Mouse (Mus musculus): Measurements from ENCODE around the gene Rnf215.
"Not testable (repeated sequence)": the region's sequence is repeated elsewhere in the genome, so short reads cannot be mapped to it uniquely, and the experiment has no call there.

Rnf215 gene

DNA sequence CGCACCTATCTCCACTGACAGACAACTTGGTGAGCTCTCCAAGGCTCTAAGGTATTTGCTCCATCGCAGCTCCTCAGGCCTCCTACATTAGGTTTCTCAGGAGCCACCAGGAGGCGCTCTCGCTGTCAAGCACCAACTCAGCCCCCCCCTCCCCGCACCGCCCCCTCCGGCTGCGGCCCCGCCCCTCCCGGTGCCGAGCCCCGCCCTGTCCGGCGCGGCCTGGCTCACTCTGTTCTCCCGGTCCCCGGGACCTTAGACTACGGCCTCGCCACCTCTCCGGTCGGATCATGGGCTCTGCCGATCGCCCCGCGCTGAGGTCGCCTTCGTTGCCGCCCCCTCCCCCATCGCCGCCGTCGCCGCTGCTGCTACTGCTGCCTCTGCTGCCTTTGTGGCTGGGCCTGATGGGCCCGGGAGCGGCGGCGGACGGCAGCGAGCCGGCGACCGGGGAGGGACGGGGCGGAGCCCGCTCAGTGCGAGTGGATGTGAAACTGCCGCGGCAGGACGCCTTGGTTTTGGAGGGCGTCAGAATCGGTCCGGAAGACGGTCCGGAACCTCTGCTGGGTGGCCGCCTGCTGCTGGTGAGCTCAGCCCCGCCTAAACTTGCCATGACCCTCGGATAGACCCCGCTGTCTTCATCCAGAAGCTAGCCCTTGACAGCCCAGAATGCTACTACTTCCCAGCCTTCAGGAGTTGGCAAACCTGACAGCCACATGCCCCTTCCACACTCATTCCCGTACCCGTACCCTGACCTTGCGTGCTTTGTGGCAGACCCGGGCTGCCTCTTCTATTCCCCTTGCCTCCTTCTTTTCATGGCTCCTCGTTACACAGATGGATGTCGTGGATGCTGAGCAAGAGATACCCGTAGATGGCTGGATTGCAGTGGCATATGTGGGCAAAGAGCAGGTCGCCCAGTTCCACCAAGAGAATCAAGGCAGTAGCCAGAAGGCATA lies at the start of gene Rnf215:
Rnf215 (plus strand) TSS at position 217 of the 950 bp plus-strand sequence.
- DNase-seq: peak; percentile 78 to 86

DNA sequence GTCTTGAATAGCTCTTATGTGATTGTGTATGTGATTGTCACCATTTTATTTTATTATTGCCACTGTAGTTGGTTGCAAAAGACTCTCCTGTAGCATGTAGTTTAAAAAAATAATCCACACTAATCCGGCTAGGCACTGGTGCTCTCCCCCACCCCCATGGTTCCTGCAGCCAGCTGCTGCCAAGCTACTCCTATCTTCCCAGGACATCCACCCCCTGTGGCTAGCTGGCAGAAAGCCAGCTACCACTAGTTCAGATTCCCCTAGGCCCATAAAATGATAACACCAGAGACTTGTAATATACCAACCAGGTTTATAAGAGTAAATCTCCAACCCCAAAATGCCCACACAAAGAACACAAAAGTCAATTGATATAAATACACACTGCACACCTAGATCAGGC lies 48.8 kb upstream of the Rnf215 start:
- DNase-seq: no peak

DNA sequence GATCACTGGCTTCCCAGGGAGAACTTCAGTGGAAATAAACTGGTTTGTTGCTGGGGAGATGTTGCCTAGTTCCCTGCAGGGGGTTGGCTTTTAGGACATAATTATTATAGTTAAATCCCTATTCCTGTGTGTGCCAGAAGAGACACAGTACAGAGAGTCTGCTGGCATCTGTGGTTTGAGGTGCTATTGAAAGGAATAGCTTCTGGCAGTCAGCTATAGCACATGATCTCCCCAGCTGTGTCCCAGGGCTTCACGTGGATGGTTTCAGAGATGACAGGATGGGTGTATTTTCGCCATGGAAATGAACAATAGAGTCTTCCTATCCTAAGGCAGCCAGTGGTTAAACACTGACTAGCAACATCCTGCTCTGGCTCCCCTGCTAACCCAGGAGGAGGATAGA lies 47.7 kb upstream of the Rnf215 start:
- DNase-seq: no peak

DNA sequence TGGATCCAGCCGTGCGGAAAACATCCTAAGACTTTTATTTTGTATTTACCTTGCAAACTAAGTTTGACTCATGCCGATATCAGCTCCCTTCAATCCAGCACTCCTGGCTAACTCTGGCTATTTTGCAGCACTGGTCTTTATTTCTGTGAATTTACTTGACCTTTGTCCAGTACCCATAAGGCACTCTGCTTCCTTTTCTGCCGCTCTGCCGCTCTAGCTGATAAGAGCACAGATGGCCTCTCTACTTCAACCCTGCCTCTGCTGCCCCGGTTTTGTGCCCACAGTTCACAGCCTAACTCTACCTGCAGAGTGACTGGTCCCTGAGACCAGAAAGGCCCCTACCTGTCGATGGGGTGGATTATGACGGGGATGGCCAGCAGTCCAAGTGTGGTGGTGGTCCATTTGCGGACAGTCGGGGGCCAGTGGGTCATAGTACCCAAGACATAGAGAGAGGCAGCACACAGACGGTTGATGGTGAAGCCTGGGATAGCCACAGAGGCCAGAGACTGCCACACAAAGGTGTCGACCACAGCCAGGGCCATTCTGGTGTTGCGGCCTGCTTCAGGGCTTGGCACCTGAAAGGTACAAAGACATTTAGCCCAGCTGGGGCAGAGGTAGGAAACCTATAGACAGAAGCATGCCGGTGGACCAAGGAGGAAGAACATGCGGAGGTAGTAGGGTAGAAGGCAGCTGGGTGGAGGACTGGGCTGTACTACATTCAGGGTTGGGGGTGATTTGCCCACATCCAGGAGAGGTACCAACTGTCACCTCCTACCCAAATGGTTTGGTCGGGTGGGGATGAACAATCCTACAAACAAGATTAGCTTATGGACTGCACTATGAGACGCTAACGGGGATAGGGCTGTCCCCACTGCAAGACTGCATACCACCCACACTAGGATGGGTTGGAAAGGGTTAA lies 41.3 kb upstream of the Rnf215 start:
- no peak for DNase-seq

DNA sequence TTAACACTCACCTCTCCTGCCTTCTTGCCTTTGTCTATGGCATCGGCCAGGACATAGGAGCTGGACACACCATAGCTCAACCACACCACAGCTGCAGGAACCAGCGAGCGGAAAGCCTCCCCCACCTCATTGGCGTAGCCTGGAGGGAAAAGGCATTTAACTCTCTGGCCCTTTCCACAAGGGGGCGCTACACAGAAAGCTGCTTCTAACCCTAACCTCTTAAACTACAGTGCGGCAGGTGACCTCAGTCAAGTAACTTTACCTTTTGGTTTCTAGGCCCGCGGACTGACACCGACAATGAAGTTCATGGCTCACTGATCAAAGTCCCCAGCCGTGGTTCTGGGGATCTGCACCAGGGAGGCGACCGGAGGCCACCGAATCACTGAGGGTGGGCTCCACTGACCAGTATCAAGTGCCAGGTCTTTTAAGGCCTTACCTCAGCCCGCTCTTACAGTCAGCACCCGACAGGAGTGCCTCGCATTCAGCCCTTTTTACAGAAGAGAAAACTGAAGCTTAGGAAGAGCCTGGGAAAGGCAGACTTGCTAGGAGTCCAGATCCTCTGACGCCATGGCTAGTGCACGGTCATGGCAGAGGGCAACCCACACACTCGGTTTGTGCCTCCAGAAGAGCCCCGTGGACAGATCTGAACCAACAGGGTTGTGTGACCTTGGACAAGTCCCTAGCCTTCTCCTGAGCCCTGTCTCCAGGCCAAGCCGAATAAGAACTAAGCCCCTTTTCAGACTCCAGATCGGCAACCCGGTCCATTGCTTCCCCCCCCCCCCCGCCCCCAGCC lies 40.4 kb upstream of the Rnf215 start:
- DNase-seq: peak; percentile 73 to 84

DNA sequence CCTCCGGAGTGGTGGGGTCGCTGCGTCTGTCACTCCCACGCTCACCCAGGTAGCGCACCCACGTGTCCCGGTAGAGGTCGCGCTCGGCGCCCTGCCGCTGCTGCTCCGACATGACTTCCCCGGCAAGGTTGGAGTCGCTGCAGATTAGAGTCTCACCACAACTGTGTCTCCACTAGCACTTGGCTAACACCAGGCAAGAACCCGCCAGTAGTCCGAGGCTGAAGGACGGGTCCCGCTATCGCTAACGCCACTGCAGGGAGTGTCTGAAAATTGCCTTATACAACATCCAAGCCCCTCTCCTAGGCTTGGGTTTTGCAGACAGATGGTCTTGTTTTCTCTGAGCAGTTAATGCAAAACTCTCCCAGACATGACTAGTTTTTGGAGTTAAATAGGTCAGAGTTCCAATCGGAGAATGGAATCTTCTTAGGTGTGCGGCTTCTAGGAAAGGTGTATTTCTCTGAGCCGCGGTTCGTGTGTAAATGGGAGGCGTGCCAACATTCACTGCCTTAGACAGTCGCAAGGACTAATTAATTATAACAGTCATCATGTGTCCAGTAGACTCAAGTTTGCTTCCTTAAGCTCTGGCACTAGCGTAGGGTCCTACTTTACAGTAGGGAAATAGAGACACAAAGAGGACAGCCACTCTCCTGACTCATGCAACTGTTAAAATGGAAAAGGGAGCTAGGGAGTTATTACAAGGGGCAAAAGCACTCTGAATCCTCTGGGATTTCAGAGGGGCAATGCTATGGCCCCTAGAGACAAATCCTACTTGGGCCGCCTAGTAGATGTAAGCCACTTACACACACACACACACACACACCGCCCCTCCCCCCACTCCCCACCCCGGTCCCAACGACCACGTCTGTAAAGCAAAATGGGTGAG lies 39.6 kb upstream of the Rnf215 start, which contains the start of gene Mtfp1:
Mtfp1 (minus strand) TSS at position 275 of the 883 bp plus-strand sequence.
- DNase-seq: peak; percentile 63 to 69

DNA sequence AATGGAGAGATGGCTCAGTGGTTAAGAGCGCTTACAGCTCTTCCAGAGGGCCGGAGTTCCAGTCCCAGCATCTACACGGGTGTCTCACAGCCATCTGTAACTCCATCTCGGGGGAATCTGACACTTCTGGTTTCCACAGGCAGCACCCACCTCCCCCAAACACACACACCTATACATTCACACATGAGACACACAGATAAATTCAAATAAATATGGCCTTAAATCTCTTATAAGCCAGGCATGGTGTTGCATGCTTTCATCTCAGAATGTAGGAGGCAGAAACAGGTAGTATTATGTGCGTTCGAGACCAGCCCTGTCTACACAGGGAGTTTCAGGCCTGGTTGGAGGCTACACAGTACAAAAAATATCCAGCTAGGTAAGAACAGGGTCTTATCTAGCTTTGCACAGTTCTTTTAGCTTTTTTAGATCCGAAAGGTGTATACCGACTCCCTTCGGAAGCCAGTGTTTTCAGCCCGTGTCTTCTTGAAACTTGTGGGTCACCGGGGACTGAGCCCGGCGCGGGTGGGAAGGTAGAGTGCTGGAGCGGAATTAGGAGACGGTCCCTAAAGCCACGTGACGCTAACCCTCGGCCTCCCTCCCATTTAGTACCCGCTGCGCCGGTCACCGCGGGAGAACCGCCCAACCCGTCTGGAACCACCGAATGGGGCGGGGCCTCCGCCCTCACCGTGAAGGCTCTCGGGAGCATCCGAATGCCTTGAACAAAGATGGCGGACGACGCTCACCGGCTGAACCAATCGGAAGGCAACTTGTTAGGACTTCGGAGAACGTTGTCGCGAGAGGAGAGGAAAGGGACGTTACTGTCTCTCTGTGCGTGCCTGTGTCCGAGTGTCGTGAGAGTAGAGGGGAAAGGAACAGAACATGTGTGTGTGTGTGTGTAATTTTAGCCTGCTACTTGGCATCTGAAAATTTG lies 38.7 kb upstream of the Rnf215 start:
- DNase-seq: peak; percentile 99

DNA sequence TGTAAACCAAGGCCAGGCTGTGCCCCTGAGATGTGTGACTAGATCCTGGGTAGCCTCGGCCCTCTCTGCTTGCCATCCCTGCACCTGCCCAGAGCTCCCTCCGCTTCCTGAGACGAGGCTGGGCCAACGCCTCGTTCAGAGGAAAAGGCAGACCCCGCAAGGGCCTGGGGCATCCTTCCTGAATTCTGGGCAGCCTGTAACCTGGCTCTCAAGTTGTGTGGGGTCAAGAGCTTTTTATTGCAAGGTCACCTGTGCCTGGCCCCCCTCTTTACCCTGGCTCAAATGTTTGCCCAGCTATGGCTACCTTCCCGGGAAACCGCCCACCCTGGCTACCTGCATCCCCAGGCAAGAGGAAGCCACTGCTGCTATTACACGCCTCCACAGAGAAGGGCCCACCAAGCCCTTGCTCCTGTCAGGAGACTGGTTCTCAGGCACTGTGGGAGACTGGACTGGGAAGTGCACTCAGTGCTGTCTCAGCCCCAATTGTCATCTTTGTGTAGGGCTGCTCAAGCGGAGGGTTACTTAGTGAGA lies 37.8 kb upstream of the Rnf215 start:
- peak in 1 of 2 experiments; percentile 22 for DNase-seq

DNA sequence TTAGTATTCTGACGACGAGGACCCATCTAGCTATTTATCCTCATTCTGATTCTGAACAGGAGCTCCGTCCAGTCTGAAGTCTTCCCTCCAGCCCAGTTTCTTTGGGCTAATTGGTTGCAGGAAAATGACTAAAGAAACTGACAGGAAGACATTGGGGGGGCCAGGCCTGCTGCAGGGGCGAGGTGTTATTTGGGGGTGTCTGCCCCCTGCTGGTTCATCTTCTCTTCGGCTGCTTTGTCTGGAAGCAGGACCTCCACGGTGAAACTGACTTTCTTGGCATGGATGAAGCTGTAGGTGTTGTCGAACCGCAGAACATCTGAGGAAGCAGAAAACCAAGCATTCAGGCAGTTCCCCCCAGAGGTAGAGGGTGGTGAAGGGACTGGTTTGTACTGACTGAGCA lies 36.9 kb upstream of the Rnf215 start:
- no peak for DNase-seq

DNA sequence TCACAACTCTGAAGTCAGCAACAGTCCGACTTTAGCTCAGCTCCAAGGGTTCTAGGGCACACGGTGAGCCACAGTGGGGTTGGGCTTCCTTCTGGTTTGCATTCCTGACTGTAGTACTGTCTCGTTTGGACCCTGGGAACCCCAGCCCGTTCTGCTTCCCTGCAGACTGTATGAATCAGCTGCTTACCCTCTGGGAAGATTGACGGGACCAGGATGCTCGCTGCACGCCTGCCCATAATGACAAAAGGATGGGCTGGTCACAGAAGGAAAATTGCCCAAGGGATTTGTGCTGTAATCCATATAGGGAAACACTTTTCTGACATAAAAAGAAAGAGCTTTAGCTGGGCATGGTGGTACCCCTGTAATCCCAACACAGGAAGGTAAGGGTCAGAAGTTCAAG lies 36.2 kb upstream of the Rnf215 start:
- DNase-seq: no peak

DNA sequence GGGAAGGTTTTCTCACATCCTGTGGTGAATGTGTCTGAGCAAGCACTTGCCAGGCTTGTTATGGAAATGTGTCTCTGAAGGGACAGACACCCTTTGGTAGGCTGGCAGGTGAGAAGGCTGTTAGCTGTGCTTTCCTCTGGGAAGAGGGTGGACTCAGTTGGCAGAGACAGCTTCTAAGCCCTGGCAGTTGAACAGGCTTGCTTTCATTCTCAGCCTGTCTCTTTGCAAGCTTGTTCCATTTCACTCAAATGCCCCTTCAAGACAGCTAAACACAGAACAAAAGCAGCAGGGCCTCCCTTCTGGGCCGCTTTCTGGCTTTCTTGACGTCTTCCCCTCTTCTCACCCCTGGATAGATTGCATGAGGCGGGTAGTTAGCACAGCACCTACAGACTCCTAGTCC lies 35.6 kb upstream of the Rnf215 start:
- no peak for DNase-seq

DNA sequence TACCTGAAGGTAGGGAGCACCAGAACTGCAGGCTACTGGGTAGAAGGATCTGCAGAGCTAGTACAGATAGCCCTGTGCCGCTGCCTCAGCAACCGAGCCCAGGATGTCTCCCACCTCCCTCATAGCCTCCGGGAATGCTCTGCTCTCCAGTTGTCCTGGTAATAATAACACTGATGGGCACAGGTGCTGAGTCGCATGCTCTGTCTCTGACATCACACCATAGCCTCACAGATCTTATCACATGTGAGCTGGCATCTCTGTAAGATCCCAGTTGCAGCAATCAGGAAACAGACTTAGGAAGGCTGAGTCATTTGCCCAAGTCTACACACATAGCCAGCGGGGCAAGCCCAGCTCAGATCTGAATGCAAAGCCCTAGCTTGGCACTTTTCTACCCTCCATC lies 33.2 kb upstream of the Rnf215 start:
- no peak for DNase-seq

DNA sequence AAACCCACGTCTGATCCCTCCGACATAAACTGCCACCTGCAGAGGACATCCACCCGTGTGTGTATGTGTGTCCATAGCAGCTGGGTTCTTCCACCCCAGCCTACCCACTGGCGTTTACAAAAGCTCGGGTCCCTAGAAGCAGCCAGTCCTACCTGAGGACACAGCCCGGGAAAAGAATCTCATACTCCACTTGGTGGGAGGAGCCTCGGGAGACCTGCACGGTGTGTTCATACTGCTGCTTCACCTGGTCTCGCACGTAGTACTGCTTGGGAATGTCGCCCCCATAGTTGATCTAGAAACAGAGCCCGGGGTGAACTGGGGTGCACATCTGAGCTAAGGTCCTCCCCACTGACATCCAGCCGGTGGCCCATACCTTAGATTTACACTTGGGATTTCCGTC lies 31.5 kb upstream of the Rnf215 start:
- no peak for DNase-seq

DNA sequence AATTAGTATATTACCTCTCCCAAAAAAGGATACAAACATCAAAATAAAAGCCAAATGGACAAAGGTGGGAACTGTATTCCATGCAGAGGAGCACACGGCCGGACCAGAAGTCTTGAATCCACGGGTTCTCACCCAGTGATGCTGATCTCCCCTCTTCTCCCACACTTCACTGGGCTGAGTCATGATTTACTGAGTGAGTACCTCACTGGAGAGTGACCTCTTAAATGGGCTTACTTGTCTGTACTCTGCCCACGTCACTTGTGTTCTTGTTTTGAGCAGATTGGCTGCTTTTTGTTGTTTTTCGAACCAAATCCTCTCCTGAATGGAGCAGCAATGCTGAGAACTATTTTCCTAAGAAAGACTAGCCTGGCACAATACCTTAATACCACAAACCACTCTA lies 30.0 kb upstream of the Rnf215 start:
- no peak for DNase-seq

DNA sequence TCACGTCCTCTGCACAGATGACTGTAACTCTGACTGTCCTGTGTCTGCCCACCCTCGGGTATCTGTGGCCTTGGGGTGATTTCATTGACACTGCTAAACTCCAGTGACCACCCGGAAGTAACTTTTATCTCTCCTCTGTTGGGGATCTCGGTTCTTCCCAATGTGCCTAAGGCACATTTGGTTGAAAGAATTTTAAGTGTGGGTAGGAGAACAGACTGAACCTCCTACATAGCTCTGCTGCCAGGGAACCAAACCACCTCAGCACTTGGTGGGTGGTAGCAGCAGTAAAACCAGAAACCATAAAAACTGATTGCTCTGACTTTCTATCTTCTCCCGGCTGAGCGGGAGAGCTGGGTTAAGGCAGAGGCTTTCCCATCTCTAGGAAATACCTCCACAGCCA lies 29.6 kb upstream of the Rnf215 start:
- DNase-seq: no peak

DNA sequence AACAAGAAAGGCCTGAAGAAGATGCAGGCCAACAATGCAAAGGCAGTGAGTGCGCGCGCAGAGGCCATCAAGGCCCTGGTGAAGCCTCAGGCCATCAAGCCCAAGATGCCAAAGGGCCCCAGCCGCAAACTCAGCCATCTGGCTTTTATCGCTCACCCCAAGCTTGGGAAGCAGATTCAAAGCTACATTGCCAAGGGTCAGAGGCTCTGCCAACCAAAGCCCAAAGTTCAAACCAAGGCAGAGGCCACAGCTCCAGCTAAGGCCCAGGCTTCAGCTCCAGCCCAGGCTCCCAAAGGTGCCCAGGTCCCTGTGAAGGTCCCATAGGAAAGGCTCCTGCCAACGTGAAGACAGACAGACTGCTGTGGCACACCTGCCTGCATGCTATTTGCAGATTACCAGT lies 27.1 kb upstream of the Rnf215 start:
- not testable (repeated sequence) for DNase-seq

DNA sequence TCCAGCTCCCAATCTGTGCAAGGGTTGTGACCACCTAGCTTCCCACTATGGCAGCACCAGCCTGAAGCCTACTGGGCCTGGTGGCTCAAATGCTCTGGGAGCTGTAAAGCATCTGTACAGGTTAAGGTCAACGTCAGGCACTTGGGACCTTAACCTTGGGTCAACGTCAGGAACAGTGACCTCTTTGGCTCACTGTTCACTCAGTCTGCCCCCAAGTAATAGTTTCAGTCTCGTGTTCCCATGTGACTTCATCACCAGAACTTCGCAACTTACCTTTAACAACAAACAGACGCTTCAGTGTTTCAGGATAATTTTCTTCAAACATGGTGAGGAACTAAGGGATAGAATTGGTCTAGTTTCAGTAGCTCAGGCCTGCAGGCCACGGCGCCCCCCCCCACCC lies 26.3 kb upstream of the Rnf215 start:
- DNase-seq: no peak

DNA sequence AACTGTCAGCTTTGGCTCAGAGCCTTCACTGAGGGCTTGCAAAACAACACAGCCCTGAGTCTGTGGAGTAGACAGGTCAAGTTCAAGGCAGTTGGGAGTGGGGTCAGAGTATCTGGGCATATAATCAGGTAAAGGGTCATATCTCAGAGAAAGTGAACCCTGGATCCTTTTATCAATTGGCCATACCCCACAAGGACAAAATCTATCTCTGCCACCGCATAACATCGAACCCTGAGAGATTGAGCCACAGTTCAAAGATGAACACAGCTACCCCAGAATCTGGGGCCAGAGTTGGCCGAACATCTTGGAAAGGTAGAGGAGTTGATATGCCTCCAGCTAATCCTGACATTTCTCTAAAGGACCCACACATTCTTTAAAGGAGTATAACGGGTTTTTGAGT lies 23.0 kb upstream of the Rnf215 start:
- DNase-seq: no peak

DNA sequence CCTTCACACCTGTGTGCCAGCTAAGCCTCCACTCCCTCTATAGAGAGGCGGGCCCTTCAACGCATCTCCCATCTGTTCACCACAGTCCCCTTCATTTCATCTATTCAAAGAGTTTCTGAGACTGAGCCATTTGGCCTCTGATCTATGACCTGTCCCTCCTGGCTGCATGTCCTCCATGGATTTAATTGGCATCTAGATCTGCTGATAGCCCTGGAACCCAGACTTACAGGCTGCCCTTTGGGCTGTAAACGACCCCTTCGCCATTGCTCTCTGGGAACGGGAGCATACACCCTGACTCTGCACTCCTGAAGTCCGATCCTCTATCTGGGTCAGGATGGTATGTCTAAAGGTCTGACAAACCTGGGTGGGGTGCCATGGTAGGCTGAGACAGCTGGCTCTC lies 22.1 kb upstream of the Rnf215 start:
- DNase-seq: no peak

DNA sequence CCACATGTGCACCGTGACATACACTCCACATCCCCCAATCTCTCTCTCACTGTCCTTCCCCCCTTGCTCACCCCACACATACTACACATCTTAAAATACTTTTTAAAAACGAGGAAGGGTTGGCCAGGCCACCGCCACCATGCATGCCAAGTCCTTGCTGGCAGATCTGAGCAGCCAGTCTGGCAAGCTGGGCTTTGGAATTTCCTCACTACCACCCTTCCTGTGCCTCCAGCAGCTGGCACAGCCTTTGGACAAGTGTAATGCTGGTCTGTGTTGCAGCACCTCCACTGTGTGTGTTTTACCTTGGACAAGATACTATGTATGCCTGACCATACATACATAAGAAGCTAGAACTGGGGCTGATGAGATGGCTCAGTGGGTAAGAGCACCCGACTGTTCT lies 21.5 kb upstream of the Rnf215 start:
- no peak for DNase-seq
